Mouse (Mus musculus) thymus, postnatal 10 days (tissue): Measurements from ENCODE around the gene Wdr66.

Experiments
- DNase-seq, 2 experiments: peaks; one replicate each; pipeline ENCODE4 v3.0.0; 2021; ENCODE audit warnings: low spot score in 2 of 2

The Wdr66 gene

GRCm38 (mm10) chr5:123270917-123271316 lies 19.0 kb downstream of the Wdr66 start:
- no peak for DNase-seq

- no peak for DNase-seq
Measured at GRCm38 (mm10) chr5:123272927-123273326, 21.0 kb downstream of the Wdr66 start.

GRCm38 (mm10) chr5:123276636-123277341 lies 24.9 kb downstream of the Wdr66 start:
- no peak for DNase-seq

- no peak for DNase-seq
Measured at GRCm38 (mm10) chr5:123277342-123277701, 25.4 kb downstream of the Wdr66 start.

GRCm38 (mm10) chr5:123277704-123278103 lies 25.8 kb downstream of the Wdr66 start:
- no peak for DNase-seq

- DNase-seq: no peak
Measured at GRCm38 (mm10) chr5:123279248-123279647, 27.3 kb downstream of the Wdr66 start.

GRCm38 (mm10) chr5:123281336-123282136 lies 29.6 kb downstream of the Wdr66 start:
- DNase-seq: no peak

GRCm38 (mm10) chr5:123285174-123285573 lies 33.3 kb downstream of the Wdr66 start:
- DNase-seq: no peak

- DNase-seq: peak in 1 of 2 experiments; percentile 36
Measured at GRCm38 (mm10) chr5:123288079-123288478, 36.2 kb downstream of the Wdr66 start.

GRCm38 (mm10) chr5:123294653-123295052 lies 42.8 kb downstream of the Wdr66 start:
- DNase-seq: no peak

- peak in 1 of 2 experiments; percentile 55 for DNase-seq
Measured at GRCm38 (mm10) chr5:123296224-123296806, 44.4 kb downstream of the Wdr66 start.

GRCm38 (mm10) chr5:123296972-123297754 lies 45.3 kb downstream of the Wdr66 start:
- DNase-seq: no peak

- DNase-seq: no peak
Measured at GRCm38 (mm10) chr5:123297830-123298229, 45.9 kb downstream of the Wdr66 start.

GRCm38 (mm10) chr5:123298526-123298925 lies 46.6 kb downstream of the Wdr66 start:
- DNase-seq: peak in 1 of 2 experiments; percentile 40

- DNase-seq: no peak
Measured at GRCm38 (mm10) chr5:123300496-123301034, 48.7 kb downstream of the Wdr66 start.

- no peak for DNase-seq
Measured at GRCm38 (mm10) chr5:123301780-123302521, 50.0 kb downstream of the Wdr66 start.

- DNase-seq: no peak
Measured at GRCm38 (mm10) chr5:123307630-123308282, 55.9 kb downstream of the Wdr66 start.

GRCm38 (mm10) chr5:123309816-123310215 lies 57.9 kb downstream of the Wdr66 start:
- no peak for DNase-seq

- DNase-seq: no peak
Measured at GRCm38 (mm10) chr5:123310221-123310620, 58.3 kb downstream of the Wdr66 start.

- DNase-seq: no peak
Measured at GRCm38 (mm10) chr5:123313058-123313630, 61.2 kb downstream of the Wdr66 start.
